Mouse (Mus musculus): ENCODE data around the gene Gm4881.

DNA sequence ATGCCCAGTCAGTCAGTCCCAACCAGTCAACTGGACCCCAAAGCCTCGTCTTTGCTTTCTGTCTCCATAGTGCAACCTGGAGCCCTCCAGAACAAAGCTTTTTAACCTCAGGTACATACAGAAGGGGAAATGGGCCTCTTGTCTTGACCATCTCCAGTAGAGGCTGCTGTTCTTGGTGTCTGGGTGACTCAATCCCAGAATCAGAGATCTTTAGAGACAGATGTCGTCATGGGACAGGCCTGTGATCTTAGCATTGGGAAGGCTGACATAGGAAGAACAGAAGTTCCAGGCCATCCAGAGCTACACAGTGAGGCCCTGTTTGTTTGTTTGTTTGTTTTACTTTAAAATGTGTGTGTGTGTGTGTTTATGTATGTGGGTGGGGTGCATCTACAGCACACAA lies 20.0 kb upstream of the Gm4881 start:
- TF ChIP-seq CTCF (IDR thresholded peaks at IDR 0.05; ENCODE audit: extremely low read depth, insufficient read length, insufficient replicate concordance, low read depth, low read length) (no peak), POLR2A (IDR thresholded peaks at IDR 0.05; ENCODE audit: low read depth, low read length) (no peak)

All from small intestine, adult 2 months (tissue).